Mouse (Mus musculus): ENCODE measurements around the gene G2e3. TPM values are rescaled to one million over a fixed set of nuclear protein-coding genes. Genes with fewer than 3 reads are reported as not detected.

The G2e3 gene
- polyA plus RNA-seq, 1 experiment from 2014 or later, result 18.7 TPM

GRCm38 (mm10) chr12:51377888-51378190 is 30.0 kb downstream of the G2e3 start:
- H3K36me3 ChIP-seq, result peaks cover 15% of the 10 kb centered on the region
- no peaks in the 10 kb centered on the region for H3K9me3 ChIP-seq (replicated peaks)
- ATAC-seq (replicated peaks; ENCODE audit: insufficient number of reproducible peaks, insufficient read depth, low FRiP score, low read depth), result no peak
- no peaks in the 10 kb centered on the region for H3K27me3 ChIP-seq
- peak overlapping the region; percentile 86 for H3K9ac ChIP-seq
- 0 out of 2 replicates have a peak, but pooled peaks cover 2% of the 10 kb centered on the region for H3K4me1 ChIP-seq (replicated peaks)
- H3K4me2 ChIP-seq, result peak overlapping the region; percentile 67
- WGBS, result 12% methylated on average over 6 of the region's 6 CpGs
- H3K4me3 ChIP-seq, result peak overlapping the region; percentile 92
- peak overlapping the region; percentile 88 for H3K27ac ChIP-seq

- H3K9ac ChIP-seq, result no peak overlapping the region
- H3K4me3 ChIP-seq, result no peak overlapping the region
- peaks cover 64% of the 10 kb centered on the region for H3K36me3 ChIP-seq
- no peaks in the 10 kb centered on the region for H3K4me1 ChIP-seq (replicated peaks)
- ATAC-seq (replicated peaks; ENCODE audit: insufficient number of reproducible peaks, insufficient read depth, low FRiP score, low read depth), result no peak
- 90% methylated on average over 6 of the region's 6 CpGs for WGBS
- H3K27me3 ChIP-seq, result no peaks in the 10 kb centered on the region
- H3K9me3 ChIP-seq (replicated peaks), result no peaks in the 10 kb centered on the region
- H3K4me2 ChIP-seq, result no peak overlapping the region
- H3K27ac ChIP-seq, result no peak overlapping the region
These were observed 52.0 kb downstream of the G2e3 start for GRCm38 (mm10) chr12:51399871-51400270.

- Histone ChIP-seq H3K27me3 (no peaks in the 10 kb centered on the region), H3K9me3 (replicated peaks) (no peaks in the 10 kb centered on the region), H3K4me2 (no peak overlapping the region), H3K4me3 (no peak overlapping the region), H3K9ac (no peak overlapping the region), H3K4me1 (replicated peaks) (no peaks in the 10 kb centered on the region), H3K36me3 (peaks cover 55% of the 10 kb centered on the region), H3K27ac (no peak overlapping the region)
- WGBS, result 70% methylated on average over 5 of the region's 5 CpGs
- no peak for ATAC-seq (replicated peaks; ENCODE audit: insufficient number of reproducible peaks, insufficient read depth, low FRiP score, low read depth)
These were observed 54.3 kb downstream of the G2e3 start for GRCm38 (mm10) chr12:51402060-51402698.

- Histone ChIP-seq H3K4me2 (no peak overlapping the region), H3K36me3 (peaks cover 43% of the 10 kb centered on the region), H3K4me3 (no peak overlapping the region), H3K27ac (no peak overlapping the region), H3K4me1 (replicated peaks) (no peaks in the 10 kb centered on the region), H3K27me3 (no peaks in the 10 kb centered on the region), H3K9ac (no peak overlapping the region), H3K9me3 (replicated peaks) (no peaks in the 10 kb centered on the region)
- WGBS, result 70% methylated on average over 4 of the region's 4 CpGs
- ATAC-seq (replicated peaks; ENCODE audit: insufficient number of reproducible peaks, insufficient read depth, low FRiP score, low read depth), result no peak
These were observed 56.2 kb downstream of the G2e3 start for GRCm38 (mm10) chr12:51403987-51404586.

DNA sequence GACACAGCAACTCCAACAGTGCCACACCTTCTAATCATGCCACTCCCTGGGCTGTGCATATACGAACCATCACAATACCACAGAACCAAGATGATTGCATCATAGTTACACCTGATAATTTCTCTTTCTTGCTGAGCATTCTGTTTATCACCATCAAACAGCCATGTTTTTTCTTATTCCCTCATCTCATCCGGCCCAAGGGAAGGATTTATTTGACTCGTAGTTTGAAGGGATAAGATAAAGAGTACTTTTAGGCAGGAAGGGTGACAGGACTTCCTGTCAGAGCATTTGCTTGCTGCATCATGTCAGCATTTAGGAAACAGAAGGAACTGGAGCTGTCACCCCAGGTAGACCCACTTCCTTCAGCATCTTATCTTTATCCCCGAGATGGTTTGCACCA is 63.5 kb downstream of the G2e3 start:
- H3K36me3 ChIP-seq, result peaks cover 41% of the 10 kb centered on the region

More for the DNA sequence above, 63.5 kb downstream of the G2e3 start:
- Histone ChIP-seq H3K27ac (no peak overlapping the region), H3K9me3 (replicated peaks) (no peaks in the 10 kb centered on the region), H3K9ac (no peak overlapping the region), H3K4me1 (replicated peaks) (no peaks in the 10 kb centered on the region), H3K4me3 (no peak overlapping the region), H3K27me3 (no peaks in the 10 kb centered on the region), H3K4me2 (no peak overlapping the region)
- 50% methylated on average over 4 of the region's 4 CpGs for WGBS
- ATAC-seq (replicated peaks; ENCODE audit: insufficient number of reproducible peaks, insufficient read depth, low FRiP score, low read depth), result no peak

Other genes starting within 250 kb of the G2e3 start
- gene Scfd1, start 29.4 kb downstream of the G2e3 start, polyA plus RNA-seq (2015; fragmentation: Nextera tagmentation; extraction: Ambion mirVana), result 56.4 and 56.9 TPM in 2 replicates
- 1.4 and 1.6 TPM in 2 replicates for gene Coch, start 245.3 kb downstream of the G2e3 start, polyA plus RNA-seq (2015; fragmentation: Nextera tagmentation; extraction: Ambion mirVana)

Data from heart, embryonic 15.5 days (tissue).